Mouse (Mus musculus): ENCODE measurements around the gene Ogfod3. TPM values are rescaled to one million over a fixed set of nuclear protein-coding genes. Genes with fewer than 3 reads are reported as not detected.

Gene Ogfod3
- polyA plus RNA-seq (2015; fragmentation: Nextera tagmentation; extraction: Ambion mirVana): 31.2 and 32.0 TPM in 2 replicates

- Histone ChIP-seq H3K9me3 (ENCODE audit: control insufficient read depth, low read length) (no peaks in the 10 kb centered on the region), H3K36me3 (ENCODE audit: control insufficient read depth, insufficient read depth, low read length) (no peaks in the 10 kb centered on the region), H3K4me1 (ENCODE audit: control insufficient read depth, insufficient read depth, low read length) (peaks cover 10% of the 10 kb centered on the region; the same call in 1 of the 2 replicates), H3K4me3 (ENCODE audit: low read length) (peak within 1 kb of the TSS; percentile 81), H3K27me3 (replicated peaks; ENCODE audit: control insufficient read depth, insufficient read depth, low read length) (no peaks in the 10 kb centered on the region), H3K4me2 (ENCODE audit: low read depth, low read length) (peak within 1 kb of the TSS; percentile 64), H3K27ac (ENCODE audit: low read length) (peak within 1 kb of the TSS; percentile 90), H3K9ac (ENCODE audit: low read depth, low read length) (peak within 1 kb of the TSS; percentile 85)
- WGBS: under 1% methylated on average over 69 of the region's 70 CpGs
- peak; percentile 99 for ATAC-seq
Measured at GRCm38 (mm10) chr11:121204161-121205006, at the start of gene Ogfod3, which contains the start of gene Hexdc. Gene Ogfod3, minus strand, starts transcription at chr11:121204711. Gene Hexdc, plus strand, starts transcription at chr11:121204433.

GRCm38 (mm10) chr11:121250196-121250595 lies 45.7 kb upstream of the Ogfod3 start:
- H3K4me2 ChIP-seq (ENCODE audit: low read depth, low read length): no peak overlapping the region
- no peaks in the 10 kb centered on the region for H3K27me3 ChIP-seq (replicated peaks; ENCODE audit: control insufficient read depth, insufficient read depth, low read length)
- no peaks in the 10 kb centered on the region for H3K9me3 ChIP-seq (ENCODE audit: control insufficient read depth, low read length)
- no peak overlapping the region for H3K9ac ChIP-seq (ENCODE audit: low read depth, low read length)
- no peaks in the 10 kb centered on the region for H3K4me1 ChIP-seq (ENCODE audit: control insufficient read depth, insufficient read depth, low read length)
- 90% methylated on average over 8 of the region's 8 CpGs for WGBS
- H3K27ac ChIP-seq (ENCODE audit: low read length): no peak overlapping the region
- peaks cover 43% of the 10 kb centered on the region for H3K36me3 ChIP-seq (ENCODE audit: control insufficient read depth, insufficient read depth, low read length)
- H3K4me3 ChIP-seq (ENCODE audit: low read length): no peak overlapping the region
- no peak for ATAC-seq

- Histone ChIP-seq H3K4me3 (ENCODE audit: low read length) (no peak overlapping the region), H3K4me2 (ENCODE audit: low read depth, low read length) (no peak overlapping the region), H3K4me1 (ENCODE audit: control insufficient read depth, insufficient read depth, low read length) (peaks cover 13% of the 10 kb centered on the region), H3K27me3 (replicated peaks; ENCODE audit: control insufficient read depth, insufficient read depth, low read length) (no peaks in the 10 kb centered on the region), H3K9me3 (ENCODE audit: control insufficient read depth, low read length) (no peaks in the 10 kb centered on the region), H3K36me3 (ENCODE audit: control insufficient read depth, insufficient read depth, low read length) (peaks cover under 1% of the 10 kb centered on the region; the same call in 1 of the 2 replicates), H3K9ac (ENCODE audit: low read depth, low read length) (no peak overlapping the region), H3K27ac (ENCODE audit: low read length) (no peak overlapping the region)
- ATAC-seq: no peak
- WGBS: 86% methylated on average over 2 of the region's 2 CpGs
Measured at GRCm38 (mm10) chr11:121239669-121240068, 35.2 kb upstream of the Ogfod3 start.

- Histone ChIP-seq H3K27ac (ENCODE audit: low read length) (peak overlapping the region; percentile 96), H3K27me3 (replicated peaks; ENCODE audit: control insufficient read depth, insufficient read depth, low read length) (no peaks in the 10 kb centered on the region), H3K4me2 (ENCODE audit: low read depth, low read length) (peak overlapping the region; percentile 61), H3K9ac (ENCODE audit: low read depth, low read length) (peak overlapping the region; percentile 85), H3K36me3 (ENCODE audit: control insufficient read depth, insufficient read depth, low read length) (no peaks in the 10 kb centered on the region), H3K9me3 (ENCODE audit: control insufficient read depth, low read length) (no peaks in the 10 kb centered on the region), H3K4me1 (ENCODE audit: control insufficient read depth, insufficient read depth, low read length) (peaks cover 13% of the 10 kb centered on the region), H3K4me3 (ENCODE audit: low read length) (peak overlapping the region; percentile 81)
- WGBS: 3% methylated on average over 28 of the region's 28 CpGs
- ATAC-seq: peak; percentile 54
Measured at GRCm38 (mm10) chr11:121237345-121238128, 33.0 kb upstream of the Ogfod3 start.

GRCm38 (mm10) chr11:121236564-121237344 lies 32.2 kb upstream of the Ogfod3 start, which contains the start of gene Narf:
Gene Narf, plus strand, starts transcription at chr11:121237253.
- no peaks in the 10 kb centered on the region for H3K36me3 ChIP-seq (ENCODE audit: control insufficient read depth, insufficient read depth, low read length)
- H3K27me3 ChIP-seq (replicated peaks; ENCODE audit: control insufficient read depth, insufficient read depth, low read length): no peaks in the 10 kb centered on the region
- peak within 1 kb of the TSS; percentile 61 for H3K4me2 ChIP-seq (ENCODE audit: low read depth, low read length)
- ATAC-seq: peak; percentile 98
- peak within 1 kb of the TSS; percentile 90 for H3K9ac ChIP-seq (ENCODE audit: low read depth, low read length)
- peak within 1 kb of the TSS; percentile 100 for H3K27ac ChIP-seq (ENCODE audit: low read length)
- H3K4me3 ChIP-seq (ENCODE audit: low read length): peak within 1 kb of the TSS; percentile 81
- WGBS: under 1% methylated on average over 50 of the region's 50 CpGs
- no peaks in the 10 kb centered on the region for H3K9me3 ChIP-seq (ENCODE audit: control insufficient read depth, low read length)
- peaks cover 13% of the 10 kb centered on the region for H3K4me1 ChIP-seq (ENCODE audit: control insufficient read depth, insufficient read depth, low read length)

- Histone ChIP-seq H3K4me2 (ENCODE audit: low read depth, low read length) (peak overlapping the region; percentile 55), H3K27ac (ENCODE audit: low read length) (peak overlapping the region; percentile 100)
Measured at GRCm38 (mm10) chr11:121235475-121236238, 31.1 kb upstream of the Ogfod3 start.

GRCm38 (mm10) chr11:121232706-121233105 lies 28.2 kb upstream of the Ogfod3 start:
- WGBS: 27% methylated on average over 4 of the region's 4 CpGs
- Histone ChIP-seq H3K9ac (ENCODE audit: low read depth, low read length) (no peak overlapping the region), H3K27me3 (replicated peaks; ENCODE audit: control insufficient read depth, insufficient read depth, low read length) (no peaks in the 10 kb centered on the region), H3K27ac (ENCODE audit: low read length) (no peak overlapping the region), H3K4me3 (ENCODE audit: low read length) (no peak overlapping the region), H3K4me1 (ENCODE audit: control insufficient read depth, insufficient read depth, low read length) (peaks cover 12% of the 10 kb centered on the region), H3K4me2 (ENCODE audit: low read depth, low read length) (no peak overlapping the region), H3K9me3 (ENCODE audit: control insufficient read depth, low read length) (no peaks in the 10 kb centered on the region), H3K36me3 (ENCODE audit: control insufficient read depth, insufficient read depth, low read length) (no peaks in the 10 kb centered on the region)
- no peak for ATAC-seq

More at GRCm38 (mm10) chr11:121235475-121236238, 31.1 kb upstream of the Ogfod3 start:
- H3K9ac ChIP-seq (ENCODE audit: low read depth, low read length): no peak overlapping the region
- H3K9me3 ChIP-seq (ENCODE audit: control insufficient read depth, low read length): no peaks in the 10 kb centered on the region
- 22% methylated on average over 9 of the region's 9 CpGs for WGBS
- H3K4me1 ChIP-seq (ENCODE audit: control insufficient read depth, insufficient read depth, low read length): peaks cover 13% of the 10 kb centered on the region
- no peak for ATAC-seq
- H3K27me3 ChIP-seq (replicated peaks; ENCODE audit: control insufficient read depth, insufficient read depth, low read length): no peaks in the 10 kb centered on the region
- peak overlapping the region; percentile 81; the same call in 1 of the 2 replicates for H3K4me3 ChIP-seq (ENCODE audit: low read length)
- no peaks in the 10 kb centered on the region for H3K36me3 ChIP-seq (ENCODE audit: control insufficient read depth, insufficient read depth, low read length)

- peaks cover 18% of the 10 kb centered on the region for H3K4me1 ChIP-seq (ENCODE audit: control insufficient read depth, insufficient read depth, low read length)
- no peaks in the 10 kb centered on the region for H3K36me3 ChIP-seq (ENCODE audit: control insufficient read depth, insufficient read depth, low read length)
- no peak overlapping the region for H3K4me3 ChIP-seq (ENCODE audit: low read length)
- peak overlapping the region; percentile 68 for H3K27ac ChIP-seq (ENCODE audit: low read length)
- H3K4me2 ChIP-seq (ENCODE audit: low read depth, low read length): no peak overlapping the region
- H3K9ac ChIP-seq (ENCODE audit: low read depth, low read length): no peak overlapping the region
- ATAC-seq: no peak
- no peaks in the 10 kb centered on the region for H3K9me3 ChIP-seq (ENCODE audit: control insufficient read depth, low read length)
- no peaks in the 10 kb centered on the region for H3K27me3 ChIP-seq (replicated peaks; ENCODE audit: control insufficient read depth, insufficient read depth, low read length)
- 47% methylated on average over 4 of the region's 4 CpGs for WGBS
Measured at GRCm38 (mm10) chr11:121231628-121232291, 27.2 kb upstream of the Ogfod3 start.
